Mouse (Mus musculus): Measurements from ENCODE around the gene OR5BS1P. TPM values are rescaled to one million over a fixed set of nuclear protein-coding genes. Genes with fewer than 3 reads are reported as not detected.
"Not testable (repeated sequence)": the region's sequence is repeated elsewhere in the genome, so short reads cannot be mapped to it uniquely, and the experiment has no call there.

OR5BS1P gene
- not detected in 2 replicates for polyA plus RNA-seq (2012; rRNA removed)

DNA sequence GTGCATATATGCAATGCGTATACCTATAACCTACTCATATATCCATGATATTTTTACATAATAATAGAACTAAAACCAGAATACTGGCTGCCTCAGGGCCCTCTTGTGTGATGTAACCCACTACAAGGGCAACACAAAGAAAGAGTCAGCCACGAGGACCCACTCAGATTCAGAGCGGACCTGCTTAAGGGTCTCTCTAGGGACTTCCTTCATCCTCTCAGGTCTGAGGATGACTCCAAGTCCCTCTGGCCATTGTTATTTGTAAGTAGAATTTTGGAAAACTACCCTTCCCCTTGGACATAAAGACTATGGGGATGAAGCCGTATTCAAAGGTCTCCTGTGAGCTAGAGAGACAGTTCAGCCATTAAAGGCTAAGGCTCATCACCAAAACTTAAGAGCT is at the start of gene OR5BS1P:
TSS of gene OR5BS1P (plus strand) at position 301 of the 400 bp plus-strand sequence.
- TF ChIP-seq POLR2A (IDR thresholded peaks at IDR 0.05; ENCODE audit: borderline replicate concordance, insufficient read depth, low read length) = no peak
- WGBS = 91% methylated on average over 4 of the region's 4 CpGs
- Histone ChIP-seq H3K27ac (ENCODE audit: insufficient read depth, low read length) (no peak within 1 kb of the TSS), H3K4me1 (ENCODE audit: control insufficient read depth, insufficient read depth, low read length) (no peaks in the 10 kb centered on the region), H3K4me3 (replicated peaks; ENCODE audit: insufficient read depth, low read depth, low read length) (no peak within 1 kb of the TSS), H3K27me3 (ENCODE audit: control insufficient read depth, insufficient read depth, low read length) (no peaks in the 10 kb centered on the region)
- no peak for DNase-seq

DNA sequence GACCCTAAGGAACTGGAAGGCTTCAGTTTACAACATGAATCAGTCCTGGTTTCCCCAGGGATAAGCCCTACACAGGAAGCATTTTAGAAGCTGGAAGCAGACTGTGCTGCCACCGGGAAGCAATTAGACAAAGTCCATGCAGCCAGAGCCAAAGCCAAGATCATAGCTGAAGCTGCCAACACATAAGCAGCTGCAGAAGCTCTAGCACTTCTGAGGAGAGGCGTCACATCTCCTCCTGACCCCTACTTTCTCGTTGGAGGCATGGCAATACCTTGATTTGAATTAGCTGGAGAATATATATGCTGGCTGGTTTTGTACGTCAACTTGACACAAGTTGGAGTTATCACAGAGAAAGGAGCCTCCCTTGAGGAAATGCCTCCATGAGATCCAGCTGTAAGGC is 48.8 kb upstream of the OR5BS1P start:
- TF ChIP-seq CTCF (IDR thresholded peaks at IDR 0.05; ENCODE audit: borderline replicate concordance, insufficient read depth, low read depth, low read length) = no peak
- no peak for TF ChIP-seq POLR2A (IDR thresholded peaks at IDR 0.05; ENCODE audit: borderline replicate concordance, insufficient read depth, low read length)
- no peak overlapping the region for H3K4me3 ChIP-seq (replicated peaks; ENCODE audit: insufficient read depth, low read depth, low read length)
- no peaks in the 10 kb centered on the region for H3K4me1 ChIP-seq (ENCODE audit: control insufficient read depth, insufficient read depth, low read length)
- WGBS = 24% methylated on average over 4 of the region's 4 CpGs
- no peaks in the 10 kb centered on the region for H3K27me3 ChIP-seq (ENCODE audit: control insufficient read depth, insufficient read depth, low read length)
- H3K27ac ChIP-seq (ENCODE audit: insufficient read depth, low read length) = no peak overlapping the region
- no peak for DNase-seq

DNA sequence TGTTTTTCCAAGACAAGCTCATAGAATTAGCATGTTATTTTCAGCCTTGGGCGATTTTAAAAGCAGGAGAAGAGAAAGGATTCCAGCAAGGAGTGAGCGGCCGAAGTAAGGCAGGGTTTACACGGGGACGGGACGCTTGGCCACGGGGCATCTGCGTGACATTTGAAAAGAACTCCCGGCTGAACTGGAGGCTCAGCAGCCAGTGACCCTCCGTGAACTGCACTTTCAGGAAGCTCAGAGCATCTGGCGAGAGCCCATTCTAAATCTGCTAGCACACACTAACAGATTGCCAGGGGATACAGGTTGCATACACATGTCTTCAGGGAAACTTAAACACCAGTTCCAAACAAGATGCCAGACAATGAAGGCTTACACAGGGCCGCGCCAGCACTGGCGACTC is 45.4 kb upstream of the OR5BS1P start:
- 58% methylated on average over 14 of the region's 14 CpGs for WGBS
- H3K4me1 ChIP-seq (ENCODE audit: control insufficient read depth, insufficient read depth, low read length) = no peaks in the 10 kb centered on the region
- TF ChIP-seq POLR2A (IDR thresholded peaks at IDR 0.05; ENCODE audit: borderline replicate concordance, insufficient read depth, low read length) = no peak
- no peak for TF ChIP-seq CTCF (IDR thresholded peaks at IDR 0.05; ENCODE audit: borderline replicate concordance, insufficient read depth, low read depth, low read length)
- H3K4me3 ChIP-seq (replicated peaks; ENCODE audit: insufficient read depth, low read depth, low read length) = no peak overlapping the region
- DNase-seq = no peak
- no peak overlapping the region for H3K27ac ChIP-seq (ENCODE audit: insufficient read depth, low read length)
- no peaks in the 10 kb centered on the region for H3K27me3 ChIP-seq (ENCODE audit: control insufficient read depth, insufficient read depth, low read length)

DNA sequence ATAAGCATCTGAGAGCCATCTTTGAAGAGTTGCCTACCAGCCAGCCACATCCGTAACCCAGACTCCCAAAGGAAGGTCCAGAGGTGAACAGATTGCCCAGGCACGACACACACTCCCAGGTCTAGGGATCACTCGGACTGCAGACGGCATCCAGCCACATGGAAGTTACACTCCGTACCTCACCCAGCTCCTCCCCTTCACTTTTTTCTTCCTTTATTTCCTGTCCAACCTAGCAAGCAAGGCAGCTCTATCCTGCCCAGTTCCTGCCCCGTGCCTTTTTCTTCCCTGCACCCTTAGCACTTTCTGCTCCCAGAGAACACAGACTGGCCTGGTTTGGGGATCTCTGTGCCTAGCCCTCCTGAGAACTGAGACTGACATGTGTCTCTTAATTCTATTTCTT is 44.9 kb upstream of the OR5BS1P start:
- no peak overlapping the region for H3K27ac ChIP-seq (ENCODE audit: insufficient read depth, low read length)
- H3K4me3 ChIP-seq (replicated peaks; ENCODE audit: insufficient read depth, low read depth, low read length) = no peak overlapping the region
- WGBS = 71% methylated on average over 6 of the region's 6 CpGs
- TF ChIP-seq CTCF (IDR thresholded peaks at IDR 0.05; ENCODE audit: borderline replicate concordance, insufficient read depth, low read depth, low read length) (no peak), POLR2A (IDR thresholded peaks at IDR 0.05; ENCODE audit: borderline replicate concordance, insufficient read depth, low read length) (no peak)
- no peak for DNase-seq
- H3K4me1 ChIP-seq (ENCODE audit: control insufficient read depth, insufficient read depth, low read length) = no peaks in the 10 kb centered on the region
- no peaks in the 10 kb centered on the region for H3K27me3 ChIP-seq (ENCODE audit: control insufficient read depth, insufficient read depth, low read length)

DNA sequence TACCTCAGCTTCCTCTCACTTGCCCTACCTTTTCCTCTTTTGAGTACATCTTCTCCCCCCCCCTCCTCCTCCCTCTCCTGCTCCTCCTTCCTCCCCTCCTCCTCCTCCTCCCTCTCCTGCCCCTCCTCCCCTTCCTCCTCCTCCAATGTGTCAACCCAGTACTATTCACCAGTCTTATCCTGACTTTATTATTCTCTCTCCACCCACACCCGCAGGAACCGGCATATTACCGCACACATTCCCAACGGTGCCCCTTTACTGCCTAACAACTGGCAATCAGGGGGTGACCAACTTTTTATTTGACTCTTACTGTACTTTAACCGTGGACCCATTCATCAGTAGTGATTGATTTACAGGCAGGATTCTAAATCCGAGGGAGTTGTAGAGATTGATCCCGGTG is 44.5 kb upstream of the OR5BS1P start:
- 84% methylated on average over 7 of the region's 7 CpGs for WGBS
- no peak for DNase-seq
- Histone ChIP-seq H3K4me1 (ENCODE audit: control insufficient read depth, insufficient read depth, low read length) (no peaks in the 10 kb centered on the region), H3K4me3 (replicated peaks; ENCODE audit: insufficient read depth, low read depth, low read length) (no peak overlapping the region), H3K27me3 (ENCODE audit: control insufficient read depth, insufficient read depth, low read length) (no peaks in the 10 kb centered on the region), H3K27ac (ENCODE audit: insufficient read depth, low read length) (no peak overlapping the region)
- no peak for TF ChIP-seq POLR2A (IDR thresholded peaks at IDR 0.05; ENCODE audit: borderline replicate concordance, insufficient read depth, low read length)
- TF ChIP-seq CTCF (IDR thresholded peaks at IDR 0.05; ENCODE audit: borderline replicate concordance, insufficient read depth, low read depth, low read length) = no peak

DNA sequence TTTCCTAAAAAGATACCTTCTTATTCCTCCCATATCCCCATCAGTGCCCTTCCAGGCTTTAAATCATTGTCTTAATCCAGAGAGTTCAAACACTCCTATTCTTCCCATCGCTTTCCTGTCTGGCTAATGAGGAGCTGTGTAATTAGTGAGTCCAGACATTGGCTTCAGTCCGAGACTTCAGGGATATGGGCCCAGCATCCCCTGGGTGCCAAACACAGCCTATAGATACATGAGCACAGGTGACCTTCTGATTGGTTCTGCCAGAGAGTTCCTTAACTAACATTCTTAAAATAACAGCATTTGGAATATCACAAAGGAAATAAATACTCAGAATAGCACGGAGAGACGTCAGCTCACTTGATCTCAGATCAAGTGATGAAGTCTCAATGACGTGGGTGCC is 38.8 kb upstream of the OR5BS1P start, which contains the start of gene Olfr282:
TSS of gene Olfr282 (plus strand) at position 301 of the 400 bp plus-strand sequence.
- not testable (repeated sequence) for H3K4me1 ChIP-seq (ENCODE audit: control insufficient read depth, insufficient read depth, low read length); H3K4me3 ChIP-seq (replicated peaks; ENCODE audit: insufficient read depth, low read depth, low read length); H3K27me3 ChIP-seq (ENCODE audit: control insufficient read depth, insufficient read depth, low read length); H3K27ac ChIP-seq (ENCODE audit: insufficient read depth, low read length); DNase-seq
- 73% methylated on average over 5 of the region's 5 CpGs for WGBS

DNA sequence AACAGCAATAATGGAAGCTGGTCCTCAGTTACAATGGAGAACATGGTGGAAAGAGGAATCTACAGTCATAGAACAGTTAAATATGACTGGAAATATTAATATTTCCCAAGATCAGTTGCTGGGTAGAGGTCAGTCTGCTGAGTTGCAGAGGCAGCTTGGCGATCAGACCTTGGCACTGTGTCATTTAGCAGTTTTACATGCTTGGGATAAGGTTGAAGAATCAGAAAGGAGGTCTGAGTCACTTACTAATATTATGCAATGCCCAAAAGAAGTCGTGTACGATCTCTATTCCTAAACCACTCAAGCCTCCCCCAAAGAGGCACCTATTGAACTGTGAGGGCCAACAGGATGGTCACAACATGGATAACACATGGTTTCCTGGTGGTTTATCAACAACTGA is 25.1 kb upstream of the OR5BS1P start:
- WGBS = 71% methylated on average over 3 of the region's 3 CpGs
- H3K4me1 ChIP-seq (ENCODE audit: control insufficient read depth, insufficient read depth, low read length) = no peaks in the 10 kb centered on the region
- DNase-seq = no peak

DNA sequence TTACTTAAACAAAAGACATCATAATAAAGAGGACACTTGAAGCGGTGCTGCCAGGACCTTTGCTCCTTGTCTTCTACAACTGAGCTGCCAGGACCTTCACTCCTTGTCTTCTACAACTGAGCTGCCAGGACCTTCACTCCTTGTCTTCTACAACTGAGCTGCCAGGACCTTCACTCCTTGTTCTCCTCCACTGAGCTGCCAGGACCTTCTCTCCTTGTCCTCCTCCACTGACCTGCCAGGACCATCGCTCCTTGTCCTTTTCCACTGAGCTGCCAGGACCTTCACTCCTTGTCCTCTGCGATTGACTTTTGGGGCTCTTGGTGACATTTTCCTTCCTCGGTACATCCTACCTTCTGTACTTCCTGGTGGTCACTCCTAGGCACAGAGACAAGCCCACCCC is 21.2 kb upstream of the OR5BS1P start:
- no peak overlapping the region for H3K4me3 ChIP-seq (replicated peaks; ENCODE audit: insufficient read depth, low read depth, low read length)

More for the DNA sequence above, 25.1 kb upstream of the OR5BS1P start:
- H3K4me3 ChIP-seq (replicated peaks; ENCODE audit: insufficient read depth, low read depth, low read length) = no peak overlapping the region
- no peaks in the 10 kb centered on the region for H3K27me3 ChIP-seq (ENCODE audit: control insufficient read depth, insufficient read depth, low read length)
- no peak overlapping the region for H3K27ac ChIP-seq (ENCODE audit: insufficient read depth, low read length)
- TF ChIP-seq POLR2A (IDR thresholded peaks at IDR 0.05; ENCODE audit: borderline replicate concordance, insufficient read depth, low read length) (no peak), CTCF (IDR thresholded peaks at IDR 0.05; ENCODE audit: borderline replicate concordance, insufficient read depth, low read depth, low read length) (no peak)

More for the DNA sequence above, 21.2 kb upstream of the OR5BS1P start:
- H3K27me3 ChIP-seq (ENCODE audit: control insufficient read depth, insufficient read depth, low read length) = no peaks in the 10 kb centered on the region
- peak; percentile 7 to 18 for DNase-seq
- WGBS = 61% methylated on average over 4 of the region's 4 CpGs
- H3K4me1 ChIP-seq (ENCODE audit: control insufficient read depth, insufficient read depth, low read length) = no peaks in the 10 kb centered on the region
- H3K27ac ChIP-seq (ENCODE audit: insufficient read depth, low read length) = no peak overlapping the region
- no peak for TF ChIP-seq POLR2A (IDR thresholded peaks at IDR 0.05; ENCODE audit: borderline replicate concordance, insufficient read depth, low read length)
- TF ChIP-seq CTCF (IDR thresholded peaks at IDR 0.05; ENCODE audit: borderline replicate concordance, insufficient read depth, low read depth, low read length) = no peak

All from cerebellum, adult 2 months (tissue).